Mouse (Mus musculus): Measurements from ENCODE around the gene Ccdc160. TPM values are rescaled to one million over a fixed set of nuclear protein-coding genes. Genes with fewer than 3 reads are reported as not detected.

Ccdc160 gene
- not detected for total RNA-seq (2023)

DNA sequence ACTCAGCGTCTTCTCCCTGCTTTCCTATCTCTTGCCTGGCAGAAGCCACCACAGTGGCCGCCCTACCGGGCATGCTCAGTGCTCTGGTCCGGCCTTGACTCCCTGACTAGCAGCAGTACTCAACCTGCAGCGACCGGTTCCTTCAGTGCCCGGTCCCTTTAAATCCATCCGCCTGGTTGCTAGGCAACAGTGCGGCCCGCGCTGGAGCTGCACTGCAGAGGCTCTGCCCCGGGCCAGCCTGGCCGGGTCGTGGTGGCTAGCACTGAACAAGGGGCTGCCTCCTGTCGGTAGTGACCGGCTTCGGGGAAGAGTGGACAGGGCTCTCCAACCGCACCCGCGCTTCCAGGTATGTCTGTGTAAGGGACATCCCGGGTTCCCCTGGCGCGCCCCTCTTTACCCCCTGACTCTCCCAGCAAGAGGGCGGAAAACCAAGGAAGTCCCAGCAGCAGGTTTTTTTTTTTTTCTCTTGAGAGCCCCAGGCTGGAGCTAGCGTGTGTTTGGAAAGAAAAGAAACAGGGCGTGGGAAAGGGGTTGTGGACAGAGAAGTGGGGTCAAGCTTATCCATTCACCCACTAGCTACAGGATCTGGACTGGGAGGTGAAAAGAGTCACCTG is at the start of gene Ccdc160:
Ccdc160 (plus strand) TSS at position 221 of the 614 bp plus-strand sequence.

Other genes starting within 250 kb of the Ccdc160 start
- under 1 TPM; 0.27 to 0.33 TPM for gene Gpc3, start 177.2 kb upstream of the Ccdc160 start, total RNA-seq (2023)
- gene Phf6, start 121.1 kb downstream of the Ccdc160 start, total RNA-seq (2023) = 10 to 100 TPM in 1 of 2 experiments, 1 to 10 TPM in 1; 9.3 to 10.1 TPM
- gene Hprt, start 196.9 kb downstream of the Ccdc160 start, total RNA-seq (2023) = 10 to 100 TPM; 46.5 to 68.5 TPM

Data from neutrophil, adult 59 days (primary cell).